Mouse (Mus musculus) kidney, postnatal 10 days (tissue): Measurements from ENCODE around the gene Uchl1.

Source experiments
- DNase-seq: peaks from one replicate; pipeline ENCODE4 v3.0.0; 2021; ENCODE audit warnings: mixed read lengths

Gene Uchl1

GRCm38 (mm10) chr5:66710445-66711019, 34.6 kb downstream of the Uchl1 start:
- DNase-seq: peak; percentile 29

GRCm38 (mm10) chr5:66712801-66713200, 36.9 kb downstream of the Uchl1 start:
- no peak for DNase-seq

GRCm38 (mm10) chr5:66715498-66715931, 39.6 kb downstream of the Uchl1 start:
- peak; percentile 22 for DNase-seq

- DNase-seq: no peak
Observed at GRCm38 (mm10) chr5:66717931-66718330, 42.0 kb downstream of the Uchl1 start.

GRCm38 (mm10) chr5:66718413-66718812, 42.5 kb downstream of the Uchl1 start:
- DNase-seq: no peak

- DNase-seq: no peak
Observed at GRCm38 (mm10) chr5:66718880-66719279, 43.0 kb downstream of the Uchl1 start.

- DNase-seq: no peak
Observed at GRCm38 (mm10) chr5:66720921-66721320, 45.0 kb downstream of the Uchl1 start.

GRCm38 (mm10) chr5:66722586-66722985, 46.7 kb downstream of the Uchl1 start:
- DNase-seq: peak; percentile 19

- no peak for DNase-seq
Observed at GRCm38 (mm10) chr5:66723037-66723436, 47.1 kb downstream of the Uchl1 start.

GRCm38 (mm10) chr5:66723626-66724025, 47.7 kb downstream of the Uchl1 start:
- no peak for DNase-seq

GRCm38 (mm10) chr5:66729306-66729705, 53.4 kb downstream of the Uchl1 start:
- no peak for DNase-seq

- peak; percentile 64 for DNase-seq
Observed at GRCm38 (mm10) chr5:66730621-66731301, 54.9 kb downstream of the Uchl1 start.

GRCm38 (mm10) chr5:66731302-66731697, 55.4 kb downstream of the Uchl1 start:
- no peak for DNase-seq

- no peak for DNase-seq
Observed at GRCm38 (mm10) chr5:66733556-66733955, 57.7 kb downstream of the Uchl1 start.
